Mouse (Mus musculus) lung, adult 18-20 months (tissue): ENCODE data around the gene Brinp3.

Experiments used
- DNase-seq, 2 experiments: peaks; one replicate each; pipeline ENCODE4 v3.0.0; 2022; ENCODE audit warnings: mixed read lengths in 2 of 2

Gene Brinp3

GRCm38 (mm10) chr1:146799986-146800553, 305.5 kb downstream of the Brinp3 start:
- DNase-seq: no peak

DNA sequence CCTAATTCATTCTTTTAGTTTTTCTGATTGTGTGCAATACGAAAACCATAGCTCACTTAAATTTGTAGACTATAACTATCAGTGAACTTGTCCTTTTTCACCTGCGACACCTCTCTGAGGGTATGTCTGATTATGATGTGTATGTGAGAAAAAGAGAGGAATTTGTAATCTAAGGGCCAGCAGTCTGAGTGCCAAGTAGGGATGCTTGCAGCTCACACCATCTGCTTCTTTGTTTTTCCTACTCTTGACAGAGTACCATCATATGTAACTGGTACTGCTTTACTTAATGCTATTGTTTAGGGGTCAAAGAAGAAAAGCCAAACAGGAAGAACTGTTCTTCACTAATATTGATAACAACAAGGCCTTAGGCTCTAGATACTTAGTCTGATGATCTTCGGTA, 307.3 kb downstream of the Brinp3 start:
- no peak for DNase-seq

GRCm38 (mm10) chr1:146807765-146808164, 313.2 kb downstream of the Brinp3 start:
- DNase-seq: no peak

GRCm38 (mm10) chr1:146833888-146834287, 339.3 kb downstream of the Brinp3 start:
- DNase-seq: no peak

GRCm38 (mm10) chr1:146844087-146844486, 349.5 kb downstream of the Brinp3 start:
- no peak for DNase-seq

GRCm38 (mm10) chr1:146848892-146849291, 354.3 kb downstream of the Brinp3 start:
- DNase-seq: no peak

DNA sequence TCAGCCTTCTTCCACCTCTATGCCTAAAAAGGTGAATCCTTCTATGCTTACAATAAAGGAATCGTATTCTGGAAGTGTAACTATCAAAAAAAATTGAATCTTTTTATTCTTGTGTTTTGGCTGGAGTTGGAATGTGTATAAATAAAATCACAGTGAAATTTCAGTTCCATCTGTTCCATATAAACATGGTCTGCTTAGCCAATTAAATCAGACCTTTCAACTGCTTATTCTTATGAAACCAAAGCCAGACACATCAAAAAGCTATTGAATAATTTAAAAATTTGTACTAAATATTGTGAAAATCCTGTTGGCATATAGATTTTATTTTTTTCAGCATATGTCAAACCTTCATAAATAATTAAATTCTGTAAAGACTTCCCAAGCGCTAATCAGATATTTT, 355.6 kb downstream of the Brinp3 start:
- DNase-seq: no peak

GRCm38 (mm10) chr1:146898636-146899035, 404.1 kb downstream of the Brinp3 start:
- no peak for DNase-seq

DNA sequence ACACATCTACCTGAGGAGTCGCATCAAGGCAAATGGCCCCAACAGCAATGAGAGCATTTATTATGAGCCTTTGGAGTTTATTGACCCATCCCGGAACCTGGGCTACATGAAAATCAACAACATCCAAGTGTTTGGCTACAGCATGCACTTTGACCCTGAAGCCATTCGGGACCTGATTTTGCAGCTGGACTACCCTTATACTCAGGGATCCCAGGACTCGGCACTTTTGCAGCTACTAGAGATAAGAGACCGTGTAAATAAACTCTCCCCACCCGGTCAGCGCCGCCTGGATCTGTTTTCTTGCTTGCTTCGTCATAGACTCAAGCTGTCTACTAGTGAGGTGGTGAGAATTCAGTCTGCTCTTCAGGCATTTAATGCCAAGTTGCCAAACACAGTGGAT, 407.1 kb downstream of the Brinp3 start:
- DNase-seq: no peak

DNA sequence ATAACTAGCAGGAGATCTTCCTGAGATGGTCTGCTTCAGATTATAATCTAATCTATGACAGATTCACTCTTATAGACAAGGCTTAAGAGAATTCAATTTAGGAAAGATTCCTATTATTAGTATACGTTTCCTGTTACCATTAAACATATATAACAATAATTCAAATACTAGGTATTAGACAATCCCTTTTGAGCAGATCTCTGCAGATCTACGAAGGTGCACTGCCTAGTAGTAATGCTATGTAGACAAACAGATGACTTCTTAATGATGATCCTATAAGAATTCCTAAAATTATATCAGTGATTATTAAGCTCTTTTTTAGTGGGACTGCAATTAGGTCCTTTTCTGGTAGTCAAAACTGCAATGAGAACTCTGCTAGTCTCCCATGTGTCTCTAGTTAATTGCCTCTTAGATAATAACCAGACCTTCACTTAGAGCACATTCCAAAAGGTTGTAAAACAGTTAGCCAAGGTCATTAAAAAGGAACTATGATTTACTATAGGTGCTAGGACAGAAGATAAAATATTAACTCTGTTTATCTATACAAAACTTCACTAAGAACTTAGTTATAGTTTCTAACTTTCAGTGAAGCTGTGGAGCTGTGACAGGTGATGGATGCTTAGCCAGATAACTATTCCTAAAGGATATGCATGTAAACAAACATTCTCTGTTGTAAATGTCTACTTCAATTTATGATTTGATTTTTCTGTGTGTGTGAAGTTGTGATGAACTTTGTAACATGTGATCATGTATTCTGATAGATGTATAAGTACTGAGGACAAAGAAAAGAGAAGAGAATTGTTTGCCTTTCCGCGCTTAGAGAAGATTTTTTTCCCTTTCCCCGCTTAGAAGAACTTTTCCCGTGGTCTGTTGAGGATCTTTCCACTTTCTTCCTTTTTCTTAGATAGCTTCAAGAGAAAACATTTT, 445.2 kb downstream of the Brinp3 start:
- DNase-seq: no peak
